Mouse (Mus musculus) erythroblast, embryonic 14.5 days (primary cell): ENCODE data around the gene Sbk3.

Source experiments
- GATA1 ChIP-seq: IDR thresholded peaks from 2 replicates; pipeline ENCODE4 v1.6.1; 2012; ENCODE audit warnings: low read length, inconsistent platforms, mixed read lengths
- TAL1 ChIP-seq: IDR thresholded peaks from 3 replicates; pipeline ENCODE4 v1.6.1; 2012; ENCODE audit warnings: low read length, inconsistent platforms, mixed read lengths

DNA sequence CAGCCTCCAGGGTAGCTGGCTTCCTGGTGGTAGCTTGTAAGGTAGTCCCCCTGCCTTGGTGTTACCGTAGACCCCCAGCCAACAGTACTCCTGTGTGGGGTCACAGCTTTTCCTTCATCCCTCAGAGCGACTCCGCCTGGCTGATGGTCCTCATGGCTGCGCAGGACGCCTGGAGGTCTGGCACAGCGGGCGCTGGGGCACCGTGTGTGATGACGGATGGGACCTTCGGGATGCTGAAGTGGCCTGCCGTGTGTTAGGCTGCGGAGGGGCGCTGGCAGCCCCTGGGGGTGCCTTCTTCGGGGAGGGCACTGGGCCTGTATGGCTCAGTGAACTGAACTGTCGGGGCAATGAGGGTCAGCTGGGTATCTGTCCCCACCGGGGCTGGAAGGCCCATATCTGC is 44.1 kb downstream of the Sbk3 start:
- TF ChIP-seq GATA1 (no peak), TAL1 (no peak)
